Mouse (Mus musculus): ENCODE data around the gene Pin1.
"Not testable (repeated sequence)": the region's sequence is repeated elsewhere in the genome, so short reads cannot be mapped to it uniquely, and the experiment has no call there.

Pin1 gene

GRCm38 (mm10) chr9:20657546-20657945 is 5.7 kb downstream of the Pin1 start:
- DNase-seq (ENCODE audit: extremely low read depth, low read depth, low spot score), result no peak

GRCm38 (mm10) chr9:20662325-20662724 is 10.4 kb downstream of the Pin1 start:
- DNase-seq (ENCODE audit: extremely low read depth, low read depth, low spot score), result no peak

GRCm38 (mm10) chr9:20662874-20663273 is 11.0 kb downstream of the Pin1 start:
- DNase-seq (ENCODE audit: extremely low read depth, low read depth, low spot score), result no peak

GRCm38 (mm10) chr9:20663956-20664355 is 12.1 kb downstream of the Pin1 start:
- DNase-seq (ENCODE audit: extremely low read depth, low read depth, low spot score), result no peak

GRCm38 (mm10) chr9:20664366-20664765 is 12.5 kb downstream of the Pin1 start:
- no peak for DNase-seq (ENCODE audit: extremely low read depth, low read depth, low spot score)

- DNase-seq (ENCODE audit: extremely low read depth, low read depth, low spot score), result no peak
These were observed 13.2 kb downstream of the Pin1 start for GRCm38 (mm10) chr9:20664982-20665637.

GRCm38 (mm10) chr9:20665925-20666324 is 14.0 kb downstream of the Pin1 start:
- no peak for DNase-seq (ENCODE audit: extremely low read depth, low read depth, low spot score)

- DNase-seq (ENCODE audit: extremely low read depth, low read depth, low spot score), result no peak
These were observed 14.7 kb downstream of the Pin1 start for GRCm38 (mm10) chr9:20666510-20667034.

- no peak for DNase-seq (ENCODE audit: extremely low read depth, low read depth, low spot score)
These were observed 16.2 kb downstream of the Pin1 start for GRCm38 (mm10) chr9:20668065-20668464.

- no peak for DNase-seq (ENCODE audit: extremely low read depth, low read depth, low spot score)
These were observed 20.2 kb downstream of the Pin1 start for GRCm38 (mm10) chr9:20672047-20672446.

- no peak for DNase-seq (ENCODE audit: extremely low read depth, low read depth, low spot score)
These were observed 26.0 kb downstream of the Pin1 start for GRCm38 (mm10) chr9:20677892-20678291.

- no peak for DNase-seq (ENCODE audit: extremely low read depth, low read depth, low spot score)
These were observed 28.6 kb downstream of the Pin1 start for GRCm38 (mm10) chr9:20680378-20680958.

GRCm38 (mm10) chr9:20681546-20682388 is 29.9 kb downstream of the Pin1 start:
- DNase-seq (ENCODE audit: extremely low read depth, low read depth, low spot score), result no peak

GRCm38 (mm10) chr9:20682389-20682722 is 30.5 kb downstream of the Pin1 start:
- no peak for DNase-seq (ENCODE audit: extremely low read depth, low read depth, low spot score)

- no peak for DNase-seq (ENCODE audit: extremely low read depth, low read depth, low spot score)
These were observed 33.4 kb downstream of the Pin1 start for GRCm38 (mm10) chr9:20685081-20685861.

- DNase-seq (ENCODE audit: extremely low read depth, low read depth, low spot score), result no peak
These were observed 37.5 kb downstream of the Pin1 start for GRCm38 (mm10) chr9:20689403-20689802.

- no peak for DNase-seq (ENCODE audit: extremely low read depth, low read depth, low spot score)
These were observed 38.0 kb downstream of the Pin1 start for GRCm38 (mm10) chr9:20689913-20690312.

- not testable (repeated sequence) for DNase-seq (ENCODE audit: extremely low read depth, low read depth, low spot score)
These were observed 38.6 kb downstream of the Pin1 start for GRCm38 (mm10) chr9:20690449-20690848.

- no peak for DNase-seq (ENCODE audit: extremely low read depth, low read depth, low spot score)
These were observed 41.0 kb downstream of the Pin1 start for GRCm38 (mm10) chr9:20692863-20693262.

- no peak for DNase-seq (ENCODE audit: extremely low read depth, low read depth, low spot score)
These were observed 42.9 kb downstream of the Pin1 start for GRCm38 (mm10) chr9:20694721-20695235.

All from fat pad, adult 2 months (tissue).